Mouse (Mus musculus) liver, adult 2 months (tissue): Measurements from ENCODE around the gene Dst.

ENCODE experiments used
- CTCF ChIP-seq: fragments of 200-500 bp; IDR thresholded peaks from 2 replicates; pipeline ENCODE4 v1.5.1; 2011; ENCODE audit warnings: low read depth, low read length, control low read depth
- POLR2A ChIP-seq: fragments of 200-500 bp; IDR thresholded peaks from 2 replicates; pipeline ENCODE4 v1.6.1; 2011; ENCODE audit warnings: low read length, control low read depth; ENCODE audit not compliant: insufficient read depth; ENCODE audit errors: extremely low read depth

- TF ChIP-seq CTCF (no peak), POLR2A (no peak)
Observed at GRCm38 (mm10) chr1:33922975-33923374, 14.9 kb downstream of the Dst start.
